Mouse (Mus musculus) MEL (cell line): ENCODE results near the gene Mgat1. TPM values are rescaled to one million over a fixed set of nuclear protein-coding genes. Genes with fewer than 3 reads are reported as not detected.

Source experiments
- DNase-seq: peaks from one replicate; pipeline ENCODE4 v3.0.0; 2011; ENCODE audit warnings: low read depth, low spot score
- H3K27ac ChIP-seq: 2 replicates; pipeline ENCODE4 v1.5.1; 2012; ENCODE audit warnings: low read depth, mild to moderate bottlenecking, control low read depth, low read length, moderate library complexity; ENCODE audit not compliant: control insufficient read depth
- H3K27me3 ChIP-seq, 2 experiments: fragments of 150-350 bp in 1 of 2; sonication (generic) in 1 of 2; 2 replicates each; pipeline ENCODE4 v1.6.1; 2012; ENCODE audit warnings: low read length in 2 of 2, mild to moderate bottlenecking in 2 of 2, improper control_type of control experiment in 1 of 2, moderate library complexity in 1 of 2; ENCODE audit not compliant: insufficient read depth in 2 of 2, control insufficient read depth in 1 of 2
- H3K36me3 ChIP-seq, 2 experiments: 2 replicates each; pipeline ENCODE4 v1.6.1; 2012 to 2014; ENCODE audit warnings: low read length in 2 of 2, improper control_type of control experiment in 1 of 2, inconsistent platforms in 1 of 2, mild to moderate bottlenecking in 1 of 2; ENCODE audit not compliant: insufficient read depth in 2 of 2, control insufficient read depth in 1 of 2
- H3K4me1 ChIP-seq, 2 experiments: fragments of 150-350 bp in 1 of 2; sonication (generic) in 1 of 2; 2 replicates each; pipeline ENCODE4 v1.6.1; 2012; ENCODE audit warnings: low read length in 2 of 2, improper control_type of control experiment in 1 of 2, mild to moderate bottlenecking in 1 of 2; ENCODE audit not compliant: insufficient read depth in 2 of 2, control insufficient read depth in 1 of 2
- H3K4me3 ChIP-seq, 2 experiments: fragments of 150-350 bp in 1 of 2; sonication (generic) in 1 of 2; 2 replicates each; pipeline ENCODE4 v1.5.1; 2012; ENCODE audit warnings: low read depth in 2 of 2, low read length in 2 of 2, mild to moderate bottlenecking in 2 of 2, moderate library complexity in 2 of 2, control low read depth in 1 of 2, improper control_type of control experiment in 1 of 2; ENCODE audit not compliant: control insufficient read depth in 1 of 2, insufficient read depth in 1 of 2
- H3K79me2 ChIP-seq: 2 replicates; pipeline ENCODE4 v1.6.1; 2012; ENCODE audit warnings: mild to moderate bottlenecking, low read length, moderate library complexity; ENCODE audit not compliant: control insufficient read depth, poor library complexity, insufficient read depth
- H3K9ac ChIP-seq: 2 replicates; pipeline ENCODE4 v1.6.1; 2012; ENCODE audit warnings: low read depth, mild to moderate bottlenecking, control low read depth, low read length, moderate library complexity; ENCODE audit not compliant: control insufficient read depth, poor library complexity, severe bottlenecking
- H3K9me3 ChIP-seq: fragments of 150-350 bp; sonication (generic); replicated peaks from 2 replicates; pipeline ENCODE4 v1.6.1; 2012; ENCODE audit warnings: mild to moderate bottlenecking, low read length, improper control_type of control experiment, moderate library complexity; ENCODE audit not compliant: insufficient read depth
- BHLHE40 ChIP-seq: IDR thresholded peaks from 2 replicates; pipeline ENCODE4 v1.6.1; 2012; ENCODE audit warnings: low read depth, mild to moderate bottlenecking, inconsistent platforms, low read length, improper control_type of control experiment, borderline replicate concordance
- CHD2 ChIP-seq: IDR thresholded peaks from 2 replicates; pipeline ENCODE4 v1.6.1; 2011; ENCODE audit warnings: low read length, improper control_type of control experiment
- E2F4 ChIP-seq: IDR thresholded peaks from 2 replicates; pipeline ENCODE4 v1.6.1; 2011; ENCODE audit warnings: low read depth, low read length, improper control_type of control experiment, borderline replicate concordance
- ELF1 ChIP-seq: IDR thresholded peaks from 2 replicates; pipeline ENCODE4 v1.6.1; 2014; ENCODE audit warnings: low read depth, mild to moderate bottlenecking, inconsistent platforms, low read length, improper control_type of control experiment, moderate library complexity
- EP300 ChIP-seq, 2 experiments: IDR thresholded peaks; 2 replicates each; pipeline ENCODE4 v1.6.1; 2011; ENCODE audit warnings: improper control_type of control experiment in 2 of 2, low read length in 2 of 2, low read depth in 1 of 2, mild to moderate bottlenecking in 1 of 2
- ETS1 ChIP-seq: IDR thresholded peaks from 2 replicates; pipeline ENCODE4 v1.6.1; 2012; ENCODE audit warnings: low read depth, mild to moderate bottlenecking, inconsistent platforms, low read length, improper control_type of control experiment, moderate library complexity
- GABPA ChIP-seq: IDR thresholded peaks from 2 replicates; pipeline ENCODE4 v1.6.1; 2012; ENCODE audit warnings: low read depth, mild to moderate bottlenecking, inconsistent platforms, low read length, improper control_type of control experiment, moderate library complexity
- GATA1 ChIP-seq: IDR thresholded peaks from 2 replicates; pipeline ENCODE4 v1.6.1; 2011; ENCODE audit warnings: low read depth, low read length, improper control_type of control experiment
- HCFC1 ChIP-seq: IDR thresholded peaks from 2 replicates; pipeline ENCODE4 v1.6.1; 2012; ENCODE audit warnings: low read depth, mild to moderate bottlenecking, inconsistent platforms, low read length, improper control_type of control experiment, moderate library complexity
- JUND ChIP-seq: IDR thresholded peaks from 2 replicates; pipeline ENCODE4 v1.6.1; 2011; ENCODE audit warnings: low read depth, mild to moderate bottlenecking, improper control_type of control experiment, low read length
- MAFK ChIP-seq: IDR thresholded peaks from 2 replicates; pipeline ENCODE4 v1.6.1; 2011; ENCODE audit warnings: low read depth, mild to moderate bottlenecking, low read length, improper control_type of control experiment, borderline replicate concordance
- MAX ChIP-seq: IDR thresholded peaks from 2 replicates; pipeline ENCODE4 v1.6.1; 2011; ENCODE audit warnings: low read length, improper control_type of control experiment
- MAZ ChIP-seq: IDR thresholded peaks from 2 replicates; pipeline ENCODE4 v1.6.1; 2012; ENCODE audit warnings: low read depth, mild to moderate bottlenecking, inconsistent platforms, low read length, improper control_type of control experiment
- MXI1 ChIP-seq: IDR thresholded peaks from 2 replicates; pipeline ENCODE4 v1.6.1; 2011; ENCODE audit warnings: mild to moderate bottlenecking, low read depth, low read length, improper control_type of control experiment
- MYB ChIP-seq: IDR thresholded peaks from 2 replicates; pipeline ENCODE4 v1.6.1; 2011; ENCODE audit warnings: mild to moderate bottlenecking, low read depth, low read length, improper control_type of control experiment
- MYC ChIP-seq: IDR thresholded peaks from 2 replicates; pipeline ENCODE4 v1.6.1; 2011; ENCODE audit warnings: low read depth, mild to moderate bottlenecking, low read length, improper control_type of control experiment, moderate library complexity
- NRF1 ChIP-seq: IDR thresholded peaks from 2 replicates; pipeline ENCODE4 v1.6.1; 2014; ENCODE audit warnings: low read depth, mild to moderate bottlenecking, inconsistent platforms, low read length, improper control_type of control experiment, moderate library complexity; ENCODE audit not compliant: poor library complexity, insufficient read depth, severe bottlenecking
- POLR2A ChIP-seq, 2 experiments: IDR thresholded peaks; 2 replicates each; pipeline ENCODE4 v1.6.1; 2011 to 2012; ENCODE audit warnings: low read length in 2 of 2, mild to moderate bottlenecking in 2 of 2, control low read depth in 1 of 2, improper control_type of control experiment in 1 of 2, low read depth in 1 of 2, moderate library complexity in 1 of 2; ENCODE audit not compliant: control insufficient read depth in 1 of 2, insufficient read depth in 1 of 2, poor library complexity in 1 of 2
- RCOR1 ChIP-seq: IDR thresholded peaks from 2 replicates; pipeline ENCODE4 v1.6.1; 2012; ENCODE audit warnings: low read depth, mild to moderate bottlenecking, inconsistent platforms, low read length, improper control_type of control experiment
- SIN3A ChIP-seq: IDR thresholded peaks from 2 replicates; pipeline ENCODE4 v1.6.1; 2012; ENCODE audit warnings: low read length, improper control_type of control experiment, inconsistent platforms
- TAL1 ChIP-seq: IDR thresholded peaks from 2 replicates; pipeline ENCODE4 v1.6.1; 2012; ENCODE audit warnings: mild to moderate bottlenecking, inconsistent platforms, low read length, moderate library complexity, mixed read lengths
- TCF12 ChIP-seq: IDR thresholded peaks from 2 replicates; pipeline ENCODE4 v1.6.1; 2014; ENCODE audit warnings: low read depth, mild to moderate bottlenecking, inconsistent platforms, low read length, improper control_type of control experiment, moderate library complexity
- USF1 ChIP-seq: IDR thresholded peaks from 2 replicates; pipeline ENCODE4 v1.6.1; 2014; ENCODE audit warnings: low read depth, mild to moderate bottlenecking, inconsistent platforms, low read length, improper control_type of control experiment, moderate library complexity
- ZC3H11A ChIP-seq: IDR thresholded peaks from 2 replicates; pipeline ENCODE4 v1.6.1; 2012; ENCODE audit warnings: low read depth, mild to moderate bottlenecking, inconsistent platforms, low read length, improper control_type of control experiment
- ZMIZ1 ChIP-seq: IDR thresholded peaks from 2 replicates; pipeline ENCODE4 v1.6.1; 2012; ENCODE audit warnings: low read depth, mild to moderate bottlenecking, inconsistent platforms, low read length, improper control_type of control experiment, moderate library complexity
- ZNF384 ChIP-seq: IDR thresholded peaks from 2 replicates; pipeline ENCODE4 v1.6.1; 2012; ENCODE audit warnings: low read depth, mild to moderate bottlenecking, inconsistent platforms, low read length, improper control_type of control experiment
- polyA plus RNA-seq, 2 experiments: library from polyadenylated mRNA; stranded (reverse) in 1 of 2; unstranded in 1 of 2; fragments of >175 nt in 1 of 2; fragments of >200 nt in 1 of 2; gene quantifications; 2 replicates each; pipeline versions ENCODE4 v1.2.1 to v1.2.4; 2012; ENCODE audit warnings: low replicate concordance in 2 of 2, low read depth in 1 of 2; ENCODE audit not compliant: insufficient read length in 2 of 2, insufficient read depth in 1 of 2, missing spikeins in 1 of 2
- total RNA-seq: library from RNA; depleted of rRNA; stranded (reverse); fragments of 300-350 nt; gene quantifications from 2 replicates; pipeline ENCODE4 v1.2.3, GENCODE M21; 2012

Mgat1 gene
- total and polyA plus RNA-seq, 3 experiments: 41.1 to 44.3 TPM; not detected in 1

DNA sequence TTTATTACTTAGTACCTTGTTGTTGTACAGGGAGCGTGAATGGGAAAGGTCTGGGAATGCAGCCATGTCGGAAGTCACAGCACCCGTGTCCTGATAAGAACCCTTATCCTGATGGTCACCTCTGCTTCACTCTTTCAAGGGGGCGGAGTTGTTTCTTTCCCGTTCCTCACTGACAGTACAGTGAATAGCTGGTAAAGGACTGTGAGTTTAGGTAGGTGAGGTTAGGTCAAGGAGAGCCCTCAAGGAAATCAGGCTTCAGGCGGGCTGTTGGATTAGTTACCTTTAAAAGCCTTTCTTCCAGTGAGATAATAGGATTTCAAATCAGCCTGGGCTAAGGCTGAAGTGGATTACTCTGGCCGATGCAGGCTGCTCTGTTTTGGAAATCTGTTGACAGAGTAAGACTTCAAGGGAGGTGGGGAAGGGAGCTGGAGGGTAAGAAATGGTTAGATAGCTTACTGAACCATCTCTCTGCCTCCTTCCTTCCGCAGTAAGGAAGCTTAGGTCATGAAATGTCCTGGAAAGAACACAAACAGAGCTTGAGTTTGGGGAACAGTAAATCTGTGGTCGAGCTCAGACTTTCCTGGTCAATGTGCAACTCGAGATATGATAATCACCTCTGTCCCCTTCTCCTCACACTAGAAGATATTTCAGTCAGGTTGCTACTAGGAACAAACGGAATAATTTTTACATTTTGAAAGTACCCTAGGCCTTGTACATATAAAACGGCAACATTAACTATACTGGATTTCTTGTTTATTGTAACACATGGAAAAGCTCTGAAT lies 1.8 kb downstream of the Mgat1 start:
- H3K9me3 ChIP-seq: no peaks in the 10 kb centered on the region
- TF ChIP-seq MAX (peak; percentile 6), MYC (0 out of 2 replicates have a peak, but pooled peaks have one; percentile 21), GABPA (no peak), TAL1 (peak; percentile 82), RCOR1 (peak; percentile 90), BHLHE40 (peak; percentile 8; the same call in 1 of the 2 replicates), ETS1 (peak; percentile 51; the same call in 1 of the 2 replicates), ELF1 (0 out of 2 replicates have a peak, but pooled peaks have one; percentile 33), TCF12 (peak; percentile 81), SIN3A (peak; percentile 54; the same call in 1 of the 2 replicates), MAZ (no peak; the same call in 1 of the 2 replicates), JUND (no peak), GATA1 (peak; percentile 81), EP300 (IDR thresholded peaks at IDR 0.05; ENCODE audit: low read depth in 1 of 2, low read length in 2 of 2) (peak; percentile 71 to 78), CHD2 (0 out of 2 replicates have a peak, but pooled peaks have one; percentile 4)
- H3K79me2 ChIP-seq: peaks cover 5% of the 10 kb centered on the region
- H3K27me3 ChIP-seq: no peaks in the 10 kb centered on the region
- peaks cover 0 to 30% of the 10 kb centered on the region in 2 experiments; a peak in 2 of 4 replicates for H3K36me3 ChIP-seq
- H3K4me1 ChIP-seq: peaks cover 27% of the 10 kb centered on the region in 2 experiments
- DNase-seq: peak; percentile 72
- peak overlapping the region; percentile 52 for H3K27ac ChIP-seq
- H3K4me3 ChIP-seq: peak overlapping the region; percentile 50 to 52
- peak overlapping the region; percentile 70 for H3K9ac ChIP-seq

DNA sequence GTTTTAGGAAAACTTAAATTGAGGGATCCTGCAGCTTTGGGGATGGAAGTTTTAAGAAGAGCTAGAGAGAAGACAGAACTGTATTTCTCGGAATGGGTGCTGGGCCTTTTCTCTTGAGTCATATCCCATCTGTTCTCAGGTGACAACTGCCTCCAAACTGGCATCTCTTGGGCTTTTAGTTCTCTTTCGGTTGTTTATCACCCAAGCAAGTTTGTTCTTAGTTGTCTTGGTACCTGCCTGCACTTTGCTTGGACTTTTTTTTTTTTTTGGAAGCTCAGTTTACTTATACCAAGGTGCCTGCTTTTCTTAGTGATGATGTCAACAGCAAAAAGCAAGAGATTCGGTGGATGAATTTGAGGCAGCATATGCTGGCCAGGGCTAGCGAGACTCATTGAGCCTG lies 2.5 kb downstream of the Mgat1 start:
- Histone ChIP-seq H3K4me1 (peaks cover 21 to 23% of the 10 kb centered on the region in 2 experiments), H3K9ac (peak overlapping the region; percentile 70; the same call in 1 of the 2 replicates), H3K4me3 (no peak overlapping the region), H3K36me3 (peaks cover 0 to 26% of the 10 kb centered on the region in 2 experiments; a peak in 2 of 4 replicates), H3K9me3 (no peaks in the 10 kb centered on the region), H3K27me3 (no peaks in the 10 kb centered on the region), H3K79me2 (peaks cover 9% of the 10 kb centered on the region), H3K27ac (peak overlapping the region; percentile 37)
- no peak for DNase-seq
- TF ChIP-seq ELF1 (no peak), ZC3H11A (no peak), MXI1 (no peak), POLR2A (IDR thresholded peaks at IDR 0.05; ENCODE audit: control insufficient read depth in 1 of 2, insufficient read depth in 1 of 2, low read depth in 1 of 2, low read length in 2 of 2, poor library complexity in 1 of 2) (no peak), E2F4 (no peak), MAFK (no peak), ZMIZ1 (no peak), TCF12 (no peak), MAZ (no peak; the same call in 1 of the 2 replicates), ETS1 (no peak), ZNF384 (no peak), HCFC1 (no peak), MAX (no peak), SIN3A (no peak), USF1 (no peak), EP300 (IDR thresholded peaks at IDR 0.05; ENCODE audit: low read depth in 1 of 2, low read length in 2 of 2) (no peak), CHD2 (no peak), MYB (no peak), NRF1 (no peak)
